Mouse (Mus musculus): ENCODE results near the gene Bmpr2.

Gene Bmpr2

DNA sequence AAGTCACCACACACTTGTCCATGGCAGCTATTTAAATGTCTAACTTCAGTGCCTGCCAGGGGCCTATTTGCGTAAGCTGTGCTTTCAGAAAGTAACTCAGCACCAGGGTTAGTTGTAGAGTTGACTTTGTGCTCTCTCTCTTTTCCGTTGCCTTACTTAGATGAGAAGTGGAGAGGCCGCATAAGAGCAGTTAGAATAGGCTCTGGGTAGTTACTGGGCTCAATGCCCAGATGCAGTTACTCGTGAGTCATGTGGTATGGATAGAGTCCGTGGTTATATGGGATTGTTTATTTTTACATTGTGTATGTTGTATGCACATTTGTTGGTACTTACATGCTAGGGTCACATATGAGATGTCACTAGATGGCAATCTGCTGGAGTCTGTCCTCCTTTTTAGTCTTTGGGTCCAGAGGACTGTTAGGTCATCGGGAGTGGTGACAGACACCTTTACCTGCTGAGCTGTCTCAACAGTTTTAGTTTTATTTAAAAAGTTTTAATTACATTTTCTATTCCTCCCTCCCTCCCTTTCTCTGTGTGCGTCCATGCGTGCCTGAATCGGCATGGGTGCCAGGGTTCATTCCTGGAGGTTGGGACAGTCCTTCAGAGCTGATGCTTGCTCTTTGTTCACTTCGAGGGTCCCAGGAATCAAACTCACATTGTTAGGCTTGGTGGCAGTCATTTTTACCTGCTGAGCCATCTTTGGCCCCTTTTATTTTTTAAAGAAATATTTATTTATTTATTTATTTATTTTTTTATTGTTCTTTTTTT, 152.8 kb downstream of the Bmpr2 start:
- in situ Hi-C loops (cut with MboI; ENCODE audit: low pct_unique_long_range_greater_than_20kb in 1 of 2, low sequenced_read_pairs in 2 of 2, unreplicated experiment in 1 of 2) = no loop called here

DNA sequence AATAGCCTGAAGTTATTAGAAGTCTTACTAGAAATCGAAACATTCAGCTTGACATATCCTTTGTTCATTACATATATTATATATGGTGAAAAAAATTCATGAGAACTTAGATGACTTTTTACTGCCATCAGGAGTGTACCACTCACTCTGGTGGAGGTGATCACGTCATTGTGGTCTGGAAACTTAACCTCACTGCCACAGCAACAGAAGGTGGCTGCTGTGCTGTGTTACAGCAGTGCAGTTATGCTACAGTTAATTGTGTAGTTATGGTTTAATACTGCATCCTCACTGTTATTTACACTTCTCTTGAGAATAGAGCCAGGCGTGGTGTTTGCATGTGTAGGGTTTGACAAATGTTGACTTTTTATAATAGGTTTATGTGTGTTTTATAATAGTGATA, 154.2 kb downstream of the Bmpr2 start:
- in situ Hi-C loops (cut with MboI; ENCODE audit: low pct_unique_long_range_greater_than_20kb in 1 of 2, low sequenced_read_pairs in 2 of 2, unreplicated experiment in 1 of 2) = no loop called here

DNA sequence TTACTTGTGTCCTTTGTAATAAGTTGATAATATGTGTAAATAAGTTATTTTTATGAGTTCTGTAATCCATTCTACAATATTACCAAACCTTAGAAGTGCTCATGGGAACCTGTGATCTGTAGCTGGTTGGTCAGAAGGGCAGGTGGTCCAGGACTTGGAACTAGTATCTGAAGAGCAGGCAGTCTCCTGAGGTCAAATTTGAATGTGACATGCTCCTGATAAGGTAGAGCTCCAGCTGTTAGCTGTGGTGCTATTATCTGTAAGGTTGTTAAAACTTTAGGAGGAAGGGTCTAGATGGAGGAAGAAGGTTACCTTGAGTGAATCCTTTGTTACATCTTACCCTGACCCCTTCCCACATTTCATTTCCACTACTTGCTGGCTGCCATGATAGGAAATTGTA, 154.9 kb downstream of the Bmpr2 start:
- in situ Hi-C loops (cut with MboI; ENCODE audit: low pct_unique_long_range_greater_than_20kb in 1 of 2, low sequenced_read_pairs in 2 of 2, unreplicated experiment in 1 of 2) = no loop called here

DNA sequence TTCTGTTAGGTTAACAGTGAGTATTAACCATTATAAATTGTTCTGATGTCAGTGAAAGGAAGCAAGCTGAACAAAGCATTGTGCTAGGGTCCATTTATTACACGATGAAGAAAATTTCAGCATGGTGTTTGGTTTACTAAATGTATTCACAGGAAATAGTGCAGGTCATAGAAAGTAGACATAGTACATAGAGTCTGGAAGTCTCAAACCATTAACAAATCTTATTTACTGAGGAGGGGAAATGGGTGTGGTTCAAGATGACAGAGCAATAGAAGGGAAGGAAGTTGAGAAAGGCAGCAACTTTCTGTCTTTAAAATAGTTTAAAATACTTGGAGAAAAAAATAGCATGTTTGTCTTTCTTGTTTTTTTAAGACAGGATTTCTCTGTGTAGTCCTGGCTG, 160.0 kb downstream of the Bmpr2 start:
- in situ Hi-C loops (cut with MboI; ENCODE audit: low pct_unique_long_range_greater_than_20kb in 1 of 2, low sequenced_read_pairs in 2 of 2, unreplicated experiment in 1 of 2) = no loop called here

DNA sequence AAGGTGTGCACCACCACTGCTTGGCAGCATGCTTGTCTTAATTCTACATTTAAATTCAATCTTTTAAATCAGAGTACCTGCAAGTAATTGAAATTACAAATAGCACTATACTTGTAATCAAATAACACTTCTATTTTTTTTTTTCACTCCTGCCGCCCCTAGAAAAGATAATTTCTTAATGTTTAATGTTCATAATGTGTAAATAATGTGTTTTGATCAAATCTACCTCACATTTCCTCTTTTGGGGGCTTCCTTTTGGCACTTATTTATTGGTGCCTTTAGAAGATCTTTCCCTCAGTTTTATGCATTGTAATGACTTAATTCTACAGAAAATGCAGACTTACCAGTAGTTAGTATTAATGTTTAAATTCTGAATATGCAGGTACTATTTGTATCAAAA, 160.5 kb downstream of the Bmpr2 start:
- in situ Hi-C loops (cut with MboI; ENCODE audit: low pct_unique_long_range_greater_than_20kb in 1 of 2, low sequenced_read_pairs in 2 of 2, unreplicated experiment in 1 of 2) = no loop called here

DNA sequence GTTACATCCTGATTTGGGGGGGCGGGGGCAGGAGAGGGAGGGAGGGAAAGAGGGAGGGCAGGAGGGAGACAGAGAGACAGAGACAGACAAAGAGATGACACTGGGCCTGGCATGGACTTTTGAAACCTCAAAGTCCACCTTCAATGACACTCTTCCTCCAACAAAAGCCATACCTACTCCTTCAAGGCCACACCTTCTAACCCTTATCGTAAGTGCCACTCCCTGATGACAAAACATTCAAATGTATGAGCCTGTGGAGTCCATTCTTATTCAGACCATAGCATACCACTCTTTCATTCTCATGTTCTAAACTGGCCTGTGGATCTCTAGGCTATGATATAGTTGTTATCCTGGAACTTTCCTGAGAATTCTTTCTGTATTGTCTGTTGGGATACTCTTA, 161.2 kb downstream of the Bmpr2 start:
- in situ Hi-C loops (cut with MboI; ENCODE audit: low pct_unique_long_range_greater_than_20kb in 1 of 2, low sequenced_read_pairs in 2 of 2, unreplicated experiment in 1 of 2) = no loop called here

DNA sequence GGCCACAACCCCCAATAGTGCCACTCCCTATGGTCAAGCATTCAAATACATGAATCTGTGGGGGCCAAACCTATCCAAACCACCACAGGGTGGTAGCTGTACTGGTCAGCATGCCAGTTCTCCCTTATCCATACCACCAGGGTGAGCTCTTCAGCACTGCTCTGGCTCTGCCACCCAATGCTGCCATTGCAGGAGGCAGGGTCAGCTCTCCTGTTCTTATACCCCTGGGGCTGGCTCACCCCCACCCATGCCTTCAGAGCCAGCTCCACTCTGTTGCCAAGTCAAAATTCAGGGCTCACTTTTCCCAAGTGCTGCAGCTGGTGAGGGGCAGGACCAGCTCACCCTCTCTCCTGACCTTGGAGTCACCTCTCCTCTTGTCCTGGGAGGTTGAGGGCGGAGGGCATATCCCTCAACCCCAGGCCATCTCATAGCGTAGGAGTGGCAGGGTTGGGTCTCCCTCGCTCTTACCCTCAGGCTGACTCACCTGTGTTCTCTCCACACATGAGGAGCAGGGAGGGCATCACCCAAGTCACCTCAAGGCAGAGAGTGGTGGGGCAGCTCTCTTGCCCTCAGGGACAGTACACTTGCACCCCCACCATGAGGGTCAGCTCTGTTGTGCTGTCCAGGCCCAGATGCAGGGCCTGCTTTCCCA, 162.9 kb downstream of the Bmpr2 start:
- in situ Hi-C loops (cut with MboI; ENCODE audit: low pct_unique_long_range_greater_than_20kb in 1 of 2, low sequenced_read_pairs in 2 of 2, unreplicated experiment in 1 of 2) = no loop called here

DNA sequence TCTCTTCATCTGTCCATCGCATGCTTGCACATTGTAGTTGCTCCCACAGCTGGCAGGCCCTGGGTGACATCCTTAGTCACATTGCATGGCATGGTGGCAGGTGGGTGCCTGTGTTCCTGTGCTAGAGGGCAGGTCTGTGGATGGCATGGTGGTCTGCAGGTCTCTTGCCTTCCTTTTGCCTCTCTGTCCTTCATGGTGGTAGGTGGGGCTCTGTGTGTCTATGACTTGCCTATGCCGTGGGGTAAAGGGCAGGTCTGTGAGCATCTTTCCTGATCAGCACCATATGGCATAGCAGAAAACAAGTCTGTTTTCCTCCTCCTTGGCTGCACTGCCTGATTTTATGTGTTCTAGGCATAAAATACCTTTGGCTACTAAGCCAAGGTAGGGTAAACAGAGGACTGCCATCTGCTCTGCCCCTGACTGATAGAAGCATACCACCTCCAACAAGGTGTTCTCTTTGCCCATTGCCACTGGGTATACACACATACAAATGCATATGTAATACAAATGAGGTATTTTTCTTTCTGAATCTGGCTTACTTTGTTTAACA, 164.0 kb downstream of the Bmpr2 start:
- in situ Hi-C loops (cut with MboI; ENCODE audit: low pct_unique_long_range_greater_than_20kb in 1 of 2, low sequenced_read_pairs in 2 of 2, unreplicated experiment in 1 of 2) = no loop called here

Data from mouse embryonic stem cell (cell line).